Mouse (Mus musculus) stomach, postnatal 0 days (tissue): Measurements from ENCODE around the gene Pomt1. TPM values are rescaled to one million over a fixed set of nuclear protein-coding genes. Genes with fewer than 3 reads are reported as not detected.

ENCODE experiments used
- ATAC-seq: fragments of 200-750 bp; cut with Nextera tagmentation; 2 replicates; pipeline ENCODE4 v1.8.0; 2017; ENCODE audit not compliant: low FRiP score, low TSS enrichment
- DNase-seq: peaks from one replicate; pipeline ENCODE4 v3.0.0-alpha.2; 2016; ENCODE audit warnings: low spot score
- H3K27ac ChIP-seq: fragments of 300-500 bp; sonication (generic); replicated peaks from 2 replicates; pipeline ENCODE4 v1.5.1; 2014; ENCODE audit warnings: mild to moderate bottlenecking, control low read depth
- H3K27me3 ChIP-seq: fragments of 300-500 bp; sonication (generic); 2 replicates; pipeline ENCODE4 v1.6.1; 2014; ENCODE audit warnings: low read length; ENCODE audit not compliant: control insufficient read depth, insufficient read depth
- H3K36me3 ChIP-seq: fragments of 300-500 bp; sonication (generic); 2 replicates; pipeline ENCODE4 v1.6.1; 2014; ENCODE audit warnings: low read length, mixed read lengths; ENCODE audit not compliant: control insufficient read depth, insufficient read depth
- H3K4me1 ChIP-seq: fragments of 300-500 bp; sonication (generic); replicated peaks from 2 replicates; pipeline ENCODE4 v1.6.1; 2014; ENCODE audit warnings: antibody characterized with exemption; ENCODE audit not compliant: control insufficient read depth, insufficient read depth
- H3K4me2 ChIP-seq: fragments of 300-500 bp; sonication (generic); replicated peaks from 2 replicates; pipeline ENCODE4 v1.6.1; 2014; ENCODE audit warnings: low read depth, mild to moderate bottlenecking, control low read depth, moderate library complexity
- H3K4me3 ChIP-seq: fragments of 300-500 bp; sonication (generic); 2 replicates; pipeline ENCODE4 v1.5.1; 2014; ENCODE audit warnings: low read depth, low read length, control low read depth
- H3K9ac ChIP-seq: fragments of 300-500 bp; sonication (generic); 2 replicates; pipeline ENCODE4 v1.6.1; 2014; ENCODE audit warnings: mild to moderate bottlenecking, low read length, control low read depth, mixed read lengths
- H3K9me3 ChIP-seq: fragments of 300-500 bp; sonication (generic); 2 replicates; pipeline ENCODE4 v1.6.1; 2016; ENCODE audit warnings: low read length; ENCODE audit not compliant: control insufficient read depth
- CTCF ChIP-seq: IDR thresholded peaks from 2 replicates; pipeline ENCODE4 v1.5.1; 2016; ENCODE audit warnings: antibody characterized with exemption, low read depth, mild to moderate bottlenecking, moderate library complexity
- EP300 ChIP-seq: optimal IDR thresholded peaks from 2 replicates; pipeline ENCODE3; 2016; ENCODE audit warnings: antibody characterized with exemption
- WGBS: fragments of 180-500 bp; shearing (Covaris S2); extraction: QIAGEN DNeasy Blood & Tissue Kit; methylation state at CpG from one replicate; pipeline ENCODE4 v1.1.7; 2014; 5-methylcytosine and 5-hydroxymethylcytosine counted together
- polyA plus RNA-seq: library from polyadenylated mRNA; unstranded; fragments of >200 nt; fragmentation: Nextera tagmentation; extraction: Ambion mirVana; gene quantifications from 2 replicates; pipeline ENCODE4 v1.2.1, GENCODE M21; 2015

The Pomt1 gene
- polyA plus RNA-seq, 1 experiment from 2014 or later: 6.2 TPM

- peaks cover 85% of the 10 kb centered on the region for H3K36me3 ChIP-seq
- no peak overlapping the region for H3K4me2 ChIP-seq
- DNase-seq (no peak), ATAC-seq (no peak)
- no peaks in the 10 kb centered on the region for H3K4me1 ChIP-seq
- 94% methylated on average over 5 of the region's 5 CpGs for WGBS
- no peaks in the 10 kb centered on the region for H3K27me3 ChIP-seq
- no peak for TF ChIP-seq EP300
- TF ChIP-seq CTCF: no peak
- H3K9ac ChIP-seq: no peak overlapping the region
- H3K4me3 ChIP-seq: no peak overlapping the region
- no peaks in the 10 kb centered on the region for H3K9me3 ChIP-seq
- H3K27ac ChIP-seq: no peak overlapping the region
Measured at GRCm38 (mm10) chr2:32218113-32218512, 18.3 kb upstream of the Pomt1 start.

GRCm38 (mm10) chr2:32218541-32219334 lies 17.7 kb upstream of the Pomt1 start:
- H3K27me3 ChIP-seq: no peaks in the 10 kb centered on the region
- H3K9ac ChIP-seq: no peak overlapping the region
- DNase-seq: no peak
- no peaks in the 10 kb centered on the region for H3K4me1 ChIP-seq
- peaks cover 85% of the 10 kb centered on the region for H3K36me3 ChIP-seq
- 91% methylated on average over 11 of the region's 11 CpGs for WGBS
- TF ChIP-seq EP300 (no peak), CTCF (no peak)
- no peak overlapping the region for H3K27ac ChIP-seq
- no peak overlapping the region for H3K4me2 ChIP-seq
- no peak overlapping the region for H3K4me3 ChIP-seq
- no peaks in the 10 kb centered on the region for H3K9me3 ChIP-seq
- no peak for ATAC-seq

- no peak for TF ChIP-seq EP300
- no peak for TF ChIP-seq CTCF
- Histone ChIP-seq H3K4me1 (no peaks in the 10 kb centered on the region), H3K9me3 (no peaks in the 10 kb centered on the region), H3K9ac (no peak overlapping the region), H3K36me3 (peaks cover 86% of the 10 kb centered on the region), H3K4me3 (no peak overlapping the region), H3K27ac (no peak overlapping the region), H3K27me3 (no peaks in the 10 kb centered on the region), H3K4me2 (no peak overlapping the region)
- DNase-seq: no peak
- no peak for ATAC-seq
- WGBS: 93% methylated on average over 14 of the region's 14 CpGs
Measured at GRCm38 (mm10) chr2:32219501-32219900, 16.9 kb upstream of the Pomt1 start.

- no peak overlapping the region for H3K4me2 ChIP-seq
- TF ChIP-seq CTCF (no peak), EP300 (no peak)
- H3K9ac ChIP-seq: no peak overlapping the region
- H3K27ac ChIP-seq: no peak overlapping the region
- peaks cover 83% of the 10 kb centered on the region for H3K36me3 ChIP-seq
- no peak for DNase-seq
- ATAC-seq: no peak
- H3K4me3 ChIP-seq: no peak overlapping the region
- no peaks in the 10 kb centered on the region for H3K27me3 ChIP-seq
- 80% methylated on average over 6 of the region's 6 CpGs for WGBS
- H3K4me1 ChIP-seq: no peaks in the 10 kb centered on the region
- no peaks in the 10 kb centered on the region for H3K9me3 ChIP-seq
Measured at GRCm38 (mm10) chr2:32220021-32220420, 16.4 kb upstream of the Pomt1 start.

- no peak overlapping the region for H3K9ac ChIP-seq
- no peaks in the 10 kb centered on the region for H3K9me3 ChIP-seq
- DNase-seq (no peak), ATAC-seq (no peak)
- no peak for TF ChIP-seq EP300
- TF ChIP-seq CTCF: no peak
- H3K4me2 ChIP-seq: no peak overlapping the region
- H3K4me1 ChIP-seq: no peaks in the 10 kb centered on the region
- no peak overlapping the region for H3K4me3 ChIP-seq
- H3K36me3 ChIP-seq: peaks cover 79% of the 10 kb centered on the region
- 95% methylated on average over 10 of the region's 10 CpGs for WGBS
- no peak overlapping the region for H3K27ac ChIP-seq
- no peaks in the 10 kb centered on the region for H3K27me3 ChIP-seq
Measured at GRCm38 (mm10) chr2:32220969-32221368, 15.4 kb upstream of the Pomt1 start.

- Histone ChIP-seq H3K4me3 (no peak overlapping the region), H3K27ac (no peak overlapping the region), H3K36me3 (peaks cover 79% of the 10 kb centered on the region), H3K9me3 (no peaks in the 10 kb centered on the region), H3K4me1 (no peaks in the 10 kb centered on the region), H3K9ac (no peak overlapping the region), H3K27me3 (no peaks in the 10 kb centered on the region), H3K4me2 (no peak overlapping the region)
- DNase-seq: no peak
- no peak for ATAC-seq
- TF ChIP-seq EP300 (no peak), CTCF (no peak)
- WGBS: 90% methylated on average over 7 of the region's 7 CpGs
Measured at GRCm38 (mm10) chr2:32221577-32221976, 14.8 kb upstream of the Pomt1 start.
